Comparison of ENCODE assay signal across 14 mouse cellular contexts in the genomic region with DNA sequence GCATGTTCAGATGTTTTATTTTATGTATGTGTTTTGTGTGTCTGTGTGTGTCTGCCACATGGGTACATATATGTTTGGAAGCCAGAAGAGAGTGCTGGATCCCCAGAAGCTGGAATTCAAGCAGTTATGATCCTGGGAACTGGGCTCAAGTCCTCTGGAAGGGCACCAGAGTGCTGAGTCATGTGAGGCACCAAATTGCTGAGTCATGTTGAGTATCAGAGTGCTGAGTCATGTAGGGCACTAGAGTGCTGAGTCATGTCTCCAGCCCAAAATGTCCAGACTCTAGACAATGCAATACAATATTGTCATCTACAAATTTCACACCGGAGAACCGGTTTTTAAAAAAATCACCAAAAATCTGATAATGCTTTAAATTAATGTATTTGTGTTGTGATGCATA.
A peak's percentile ranks its signal among the peaks of the same experiment; 100 is the strongest.
DNase-seq lines count a peak whose midpoint lies in the region; ATAC-seq lines count a peak whose summit lies in the region.
"Had no signal": no experiment of that assay in that cellular context is flagged by ENCODE, and none has a peak within 500 bp of the region (broad histone marks: within the 10 kb centered on the region; RNA-seq: fewer than 3 reads in every experiment).

No protein-coding gene starts in this region.

- 91% methylated on average over 2 of the region's 2 CpGs for WGBS in liver, embryonic 15.5 days (ENCODE audit: insufficient replicate concordance)
- whole genome bisulfite sequencing in forebrain, embryonic 16.5 days: 97% methylated on average over 2 of the region's 2 CpGs

- H3K4me1 ChIP-seq in liver, embryonic 15.5 days (replicated peaks): 0 out of 2 replicates have a peak, but pooled peaks cover 3% of the 10 kb centered on the region
- H3K4me1 ChIP-seq in forebrain, embryonic 16.5 days (replicated peaks; ENCODE audit: control insufficient read depth, insufficient read depth, low read length): no peaks in the 10 kb centered on the region
- H3K4me1 ChIP-seq: forebrain, embryonic 15.5 days; neural tube, embryonic 15.5 days had no signal

- ATAC-seq in liver, embryonic 15.5 days (ENCODE audit: insufficient read depth): peak; percentile 22; the same call in 1 of the 2 replicates
- ATAC-seq in forebrain, embryonic 16.5 days: no peak
- ATAC-seq: CD4-positive, CD25-positive, alpha-beta regulatory T cell, adult 4 months; forebrain, embryonic 15.5 days had no signal

- no peaks in the 10 kb centered on the region for H3K27me3 ChIP-seq in liver, embryonic 15.5 days
- H3K27me3 ChIP-seq in forebrain, embryonic 16.5 days (replicated peaks; ENCODE audit: control insufficient read depth, insufficient read depth, low read length): no peaks in the 10 kb centered on the region
- H3K27me3 ChIP-seq: forebrain, embryonic 15.5 days; midbrain, embryonic 12.5 days; neural tube, embryonic 15.5 days had no signal

- H3K36me3 ChIP-seq in liver, embryonic 15.5 days (replicated peaks): no peaks in the 10 kb centered on the region
- no peaks in the 10 kb centered on the region for H3K36me3 ChIP-seq in forebrain, embryonic 16.5 days (ENCODE audit: control insufficient read depth, insufficient read depth)
- H3K36me3 ChIP-seq: forebrain, embryonic 15.5 days; midbrain, embryonic 12.5 days; neural tube, embryonic 15.5 days had no signal

- no peak overlapping the region for H3K9ac ChIP-seq in liver, embryonic 15.5 days
- no peak overlapping the region for H3K9ac ChIP-seq in forebrain, embryonic 16.5 days (replicated peaks; ENCODE audit: low read depth, low read length)
- H3K9ac ChIP-seq: forebrain, embryonic 15.5 days; midbrain, embryonic 12.5 days; neural tube, embryonic 15.5 days had no signal

- no peak overlapping the region for H3K4me3 ChIP-seq in liver, embryonic 15.5 days (replicated peaks)
- no peak overlapping the region for H3K4me3 ChIP-seq in forebrain, embryonic 16.5 days (replicated peaks; ENCODE audit: low read length)
- H3K4me3 ChIP-seq: forebrain, embryonic 15.5 days; midbrain, embryonic 12.5 days; neural tube, embryonic 15.5 days had no signal

- no peak overlapping the region for H3K27ac ChIP-seq in liver, embryonic 15.5 days (replicated peaks)
- no peak overlapping the region for H3K27ac ChIP-seq in forebrain, embryonic 16.5 days (ENCODE audit: low read length)
- H3K27ac ChIP-seq: forebrain, embryonic 15.5 days; midbrain, embryonic 12.5 days; neural tube, embryonic 15.5 days had no signal

- no peak overlapping the region for H3K4me2 ChIP-seq in liver, embryonic 15.5 days
- H3K4me2 ChIP-seq in forebrain, embryonic 16.5 days (ENCODE audit: low read length): no peak overlapping the region
- H3K4me2 ChIP-seq: forebrain, embryonic 15.5 days; midbrain, embryonic 12.5 days; neural tube, embryonic 15.5 days had no signal

- no peaks in the 10 kb centered on the region for H3K9me3 ChIP-seq in liver, embryonic 15.5 days (replicated peaks)
- no peaks in the 10 kb centered on the region for H3K9me3 ChIP-seq in forebrain, embryonic 16.5 days (ENCODE audit: control insufficient read depth, low read length)
- H3K9me3 ChIP-seq: forebrain, embryonic 15.5 days; midbrain, embryonic 12.5 days; neural tube, embryonic 15.5 days had no signal

- peak; percentile 30 for DNase-seq in embryo, embryonic 10 days (ENCODE audit: low spot score)
- DNase-seq in embryo, embryonic 9.5 days (ENCODE audit: extremely low spot score): no peak
- peak; percentile 48 for DNase-seq in ES-CJ7 (ENCODE audit: low read depth, low spot score)
- peak; percentile 7 to 46 for DNase-seq in adrenal gland, postnatal 36 days
- DNase-seq in cerebellum, postnatal 4 days (ENCODE audit: low spot score in 2 of 2): no peak
- DNase-seq in urinary bladder, postnatal 4 days (ENCODE audit: low spot score in 2 of 2): no peak
- DNase-seq: kidney, postnatal 14 days; lung, adult 18-20 months had no signal

Comparison
In these comparisons a context has a peak if more than half of its experiments do, and no peak if none do; other contexts are left out.
1. DNase-seq: peak in embryo, embryonic 10 days (single experiment), ES-CJ7 (single experiment) and adrenal gland, postnatal 36 days (2 of 2); none in embryo, embryonic 9.5 days (single experiment), cerebellum, postnatal 4 days (0 of 2) and urinary bladder, postnatal 4 days (0 of 2).